Mouse (Mus musculus) limb, embryonic 13.5 days (tissue): ENCODE results near the gene Cyp2u1. TPM values are rescaled to one million over a fixed set of nuclear protein-coding genes. Genes with fewer than 3 reads are reported as not detected.
A peak's percentile ranks its signal among the peaks of the same experiment; 100 is the strongest.

ENCODE experiments used
- ATAC-seq: fragments of 200-750 bp; cut with Nextera tagmentation; 2 replicates; pipeline ENCODE4 v1.8.0; 2017; ENCODE audit warnings: low read depth, moderate number of reproducible peaks, moderate TSS enrichment; ENCODE audit not compliant: low FRiP score
- H3K27ac ChIP-seq: fragments of 300-500 bp; sonication (generic); 2 replicates; pipeline ENCODE4 v1.5.1; 2015; ENCODE audit warnings: inconsistent platforms, mild to moderate bottlenecking, moderate library complexity
- H3K27me3 ChIP-seq: fragments of 300-500 bp; sonication (generic); 2 replicates; pipeline ENCODE4 v1.6.1; 2015; ENCODE audit warnings: mild to moderate bottlenecking, inconsistent platforms
- H3K36me3 ChIP-seq: fragments of 300-500 bp; sonication (generic); 2 replicates; pipeline ENCODE4 v1.6.1; 2015; ENCODE audit warnings: inconsistent platforms, mild to moderate bottlenecking, moderate library complexity
- H3K4me1 ChIP-seq: fragments of 300-500 bp; sonication (generic); 2 replicates; pipeline ENCODE4 v1.6.1; 2015; ENCODE audit warnings: inconsistent platforms
- H3K4me2 ChIP-seq: fragments of 300-500 bp; sonication (generic); replicated peaks from 2 replicates; pipeline ENCODE4 v1.6.1; 2015; ENCODE audit warnings: inconsistent platforms, mild to moderate bottlenecking, moderate library complexity
- H3K4me3 ChIP-seq: fragments of 300-500 bp; sonication (generic); 2 replicates; pipeline ENCODE4 v1.5.1; 2015; ENCODE audit warnings: moderate library complexity, mild to moderate bottlenecking, inconsistent platforms
- H3K9ac ChIP-seq: fragments of 300-500 bp; sonication (generic); 2 replicates; pipeline ENCODE4 v1.6.1; 2015; ENCODE audit warnings: mild to moderate bottlenecking, inconsistent platforms
- H3K9me3 ChIP-seq: fragments of 300-500 bp; sonication (generic); 2 replicates; pipeline ENCODE4 v1.6.1; 2016; ENCODE audit warnings: inconsistent platforms
- WGBS: fragments of 180-500 bp; shearing (Covaris S2); methylation state at CpG from one replicate; pipeline ENCODE4 v1.1.7; 2015; 5-methylcytosine and 5-hydroxymethylcytosine counted together
- polyA plus RNA-seq: library from polyadenylated mRNA; unstranded; fragments of >200 nt; fragmentation: Nextera tagmentation; extraction: Ambion mirVana; gene quantifications from 2 replicates; pipeline ENCODE4 v1.2.1, GENCODE M21; 2015

Gene Cyp2u1
- polyA plus RNA-seq, 1 experiment from 2014 or later: 2.6 TPM

- peak overlapping the region; percentile 78 for H3K4me3 ChIP-seq
- H3K4me2 ChIP-seq: peak overlapping the region; percentile 65
- peaks cover 48% of the 10 kb centered on the region for H3K4me1 ChIP-seq
- no peak for ATAC-seq
- no peaks in the 10 kb centered on the region for H3K27me3 ChIP-seq
- H3K9me3 ChIP-seq: no peaks in the 10 kb centered on the region
- 0 out of 2 replicates have a peak overlapping the region, but pooled peaks have one; percentile 1 for H3K9ac ChIP-seq
- H3K27ac ChIP-seq: no peak overlapping the region
- H3K36me3 ChIP-seq: peaks cover 9% of the 10 kb centered on the region
- WGBS: 56% methylated on average over 6 of the region's 6 CpGs
These were observed 32.6 kb downstream of the Cyp2u1 start for GRCm38 (mm10) chr3:131270381-131270780.

DNA sequence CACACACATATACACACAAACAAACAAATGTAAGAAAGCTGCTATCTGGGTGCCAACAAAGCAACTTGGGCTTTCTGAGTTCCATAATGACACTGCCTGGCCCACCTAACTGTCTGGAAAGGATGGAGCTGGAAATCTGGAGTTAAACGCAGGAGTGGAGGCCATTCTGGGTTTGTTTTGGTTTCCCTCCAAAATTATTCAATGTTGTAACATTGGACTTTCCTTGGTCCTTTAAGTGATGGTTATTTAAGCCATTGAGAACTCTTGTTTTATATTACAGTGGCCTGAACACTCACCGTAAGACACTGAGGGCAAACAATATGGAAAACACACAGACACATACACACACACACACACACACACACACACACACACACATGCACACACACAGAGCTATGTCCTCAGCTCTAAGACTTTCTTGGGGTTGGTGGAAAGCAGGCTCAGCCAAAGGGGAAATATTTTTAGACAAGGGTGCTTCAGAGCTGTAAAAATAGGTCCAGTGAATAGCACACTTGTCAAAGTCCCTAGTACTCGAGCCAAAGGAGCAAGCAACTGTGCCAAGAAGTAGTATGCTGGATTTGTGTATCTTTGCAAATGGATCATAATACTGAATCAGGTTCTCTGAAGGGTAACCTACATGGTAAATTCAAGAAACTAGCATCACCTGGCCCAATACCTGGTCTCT lies 36.5 kb downstream of the Cyp2u1 start:
- Histone ChIP-seq H3K27ac (no peak overlapping the region), H3K4me2 (no peak overlapping the region), H3K27me3 (no peaks in the 10 kb centered on the region), H3K4me3 (no peak overlapping the region), H3K4me1 (peaks cover 38% of the 10 kb centered on the region), H3K9me3 (peaks cover 3% of the 10 kb centered on the region), H3K36me3 (peaks cover 44% of the 10 kb centered on the region), H3K9ac (no peak overlapping the region)
- ATAC-seq: no peak
- WGBS: 80% methylated on average over 3 of the region's 3 CpGs

DNA sequence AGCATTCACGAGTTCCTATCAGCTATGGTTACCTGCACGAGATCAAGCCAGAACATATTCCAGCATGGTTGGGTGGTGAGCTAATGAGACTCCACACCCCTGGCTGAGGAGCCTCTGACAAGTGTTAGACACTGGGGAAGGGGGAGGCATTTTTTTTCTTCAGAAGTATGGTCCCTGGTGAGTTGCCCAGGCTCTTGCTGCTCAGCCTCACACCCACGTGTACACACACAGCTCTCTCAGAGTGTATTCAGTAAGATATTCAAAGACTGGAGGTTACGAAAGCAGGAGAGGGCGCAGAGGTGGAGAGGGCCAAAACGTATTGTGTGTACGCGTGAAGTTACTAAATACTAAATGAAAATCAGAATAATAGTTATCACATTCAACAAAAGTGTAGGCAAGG lies 37.5 kb downstream of the Cyp2u1 start:
- ATAC-seq: no peak
- Histone ChIP-seq H3K4me1 (peaks cover 30% of the 10 kb centered on the region), H3K9me3 (peaks cover 13% of the 10 kb centered on the region), H3K27me3 (no peaks in the 10 kb centered on the region), H3K36me3 (peaks cover 52% of the 10 kb centered on the region), H3K4me3 (no peak overlapping the region), H3K27ac (no peak overlapping the region), H3K9ac (no peak overlapping the region), H3K4me2 (no peak overlapping the region)
- 87% methylated on average over 8 of the region's 8 CpGs for WGBS

DNA sequence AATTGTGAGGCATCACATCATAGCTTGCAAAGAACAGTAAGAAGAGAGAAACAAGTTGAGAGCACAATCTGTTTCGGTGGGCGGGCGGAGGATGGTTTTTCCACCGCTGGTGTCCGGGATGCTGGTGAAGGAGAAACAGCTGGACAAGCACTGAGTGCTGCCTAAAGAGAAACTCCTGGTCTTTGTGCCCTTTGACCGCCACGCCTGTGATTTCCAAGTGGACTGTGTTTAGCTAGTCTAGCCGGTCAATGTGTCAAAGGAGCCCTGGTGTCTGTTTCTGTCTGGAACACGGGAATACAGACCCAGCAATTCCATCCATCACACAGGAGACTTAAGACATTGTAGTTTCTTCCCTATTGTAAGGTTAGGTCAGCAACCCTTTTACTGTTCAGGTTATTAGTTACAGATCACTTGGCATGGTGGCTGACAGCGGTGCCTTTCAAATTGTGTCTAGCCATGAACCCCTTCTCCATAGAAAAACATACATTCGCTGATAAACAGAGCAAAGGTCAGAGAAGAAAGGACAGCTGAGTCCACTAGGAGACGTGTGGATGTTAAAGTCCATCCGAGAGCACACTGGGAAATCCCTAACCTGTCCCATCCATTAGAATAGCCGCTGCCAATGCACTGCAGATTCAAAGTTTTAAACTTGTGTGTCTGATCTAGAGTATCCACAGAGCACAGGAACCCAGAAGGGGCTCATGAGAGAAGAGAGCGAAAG lies 39.1 kb downstream of the Cyp2u1 start:
- no peak overlapping the region for H3K4me2 ChIP-seq
- no peak overlapping the region for H3K4me3 ChIP-seq
- peaks cover 15% of the 10 kb centered on the region for H3K9me3 ChIP-seq
- WGBS: 89% methylated on average over 15 of the region's 15 CpGs
- H3K36me3 ChIP-seq: peaks cover 52% of the 10 kb centered on the region
- H3K9ac ChIP-seq: no peak overlapping the region
- peaks cover 16% of the 10 kb centered on the region; the same call in 1 of the 2 replicates for H3K4me1 ChIP-seq
- no peak for ATAC-seq
- no peaks in the 10 kb centered on the region for H3K27me3 ChIP-seq
- no peak overlapping the region for H3K27ac ChIP-seq

GRCm38 (mm10) chr3:131260418-131260817 lies 42.6 kb downstream of the Cyp2u1 start:
- WGBS: 98% methylated on average over 6 of the region's 6 CpGs

DNA sequence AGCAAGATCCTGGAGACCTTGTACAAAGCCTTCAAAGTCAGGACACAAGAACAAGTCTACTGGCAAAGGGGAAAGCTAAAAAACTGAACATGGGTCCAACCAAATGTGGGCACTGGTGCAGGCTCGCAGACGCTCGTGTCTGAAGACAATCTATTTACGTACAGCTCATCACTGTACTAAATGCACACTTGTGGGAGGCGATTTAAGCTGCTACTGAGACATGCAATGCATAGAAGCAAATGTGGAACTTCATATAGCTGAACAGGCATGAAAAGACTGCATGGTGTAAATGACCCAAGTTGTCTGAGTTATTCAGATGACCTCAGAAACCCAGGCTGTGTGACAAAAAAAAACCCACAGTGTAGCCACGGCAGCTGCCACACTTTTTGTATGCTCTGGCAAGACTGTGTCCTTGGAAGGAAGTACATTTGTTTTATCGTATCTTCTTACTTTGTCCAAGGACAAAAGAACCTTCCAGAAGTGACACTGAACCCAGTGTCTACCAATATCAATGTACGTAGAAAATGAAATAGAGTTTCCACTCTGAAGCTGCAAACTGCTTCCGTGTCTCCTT lies 43.5 kb downstream of the Cyp2u1 start:
- H3K4me3 ChIP-seq: no peak overlapping the region
- H3K9ac ChIP-seq: no peak overlapping the region
- 87% methylated on average over 9 of the region's 9 CpGs for WGBS

More at GRCm38 (mm10) chr3:131260418-131260817, 42.6 kb downstream of the Cyp2u1 start:
- H3K4me3 ChIP-seq: no peak overlapping the region
- no peak for ATAC-seq
- peaks cover 15% of the 10 kb centered on the region for H3K9me3 ChIP-seq
- H3K4me1 ChIP-seq: 0 out of 2 replicates have a peak, but pooled peaks cover 3% of the 10 kb centered on the region
- H3K9ac ChIP-seq: no peak overlapping the region
- no peaks in the 10 kb centered on the region for H3K27me3 ChIP-seq
- no peak overlapping the region for H3K27ac ChIP-seq
- peaks cover 46% of the 10 kb centered on the region for H3K36me3 ChIP-seq
- H3K4me2 ChIP-seq: no peak overlapping the region

DNA sequence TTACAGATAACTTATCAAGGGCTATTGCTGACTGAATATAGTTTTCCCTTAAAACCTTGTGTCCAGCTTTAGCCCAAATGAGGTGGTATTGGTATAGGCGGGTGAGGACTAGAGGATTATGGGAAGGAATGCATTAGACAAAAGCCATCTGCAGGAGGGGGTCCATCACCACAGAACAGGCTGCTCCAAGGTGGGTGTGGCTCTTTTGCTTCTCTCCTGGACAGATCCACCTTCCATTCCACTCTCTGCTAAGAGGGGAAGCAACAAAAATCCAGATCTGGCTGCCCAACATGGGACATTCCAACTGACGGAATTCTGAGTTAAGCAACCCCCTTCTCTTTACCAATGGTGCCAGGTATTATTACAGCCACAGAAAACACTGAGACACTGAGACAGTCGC lies 44.1 kb downstream of the Cyp2u1 start:
- 86% methylated on average over 3 of the region's 3 CpGs for WGBS
- H3K36me3 ChIP-seq: peaks cover 35% of the 10 kb centered on the region
- H3K9me3 ChIP-seq: peaks cover 16% of the 10 kb centered on the region
- H3K4me2 ChIP-seq: no peak overlapping the region
- H3K9ac ChIP-seq: no peak overlapping the region
- H3K4me3 ChIP-seq: no peak overlapping the region
- no peaks in the 10 kb centered on the region for H3K27me3 ChIP-seq
- no peak for ATAC-seq
- H3K27ac ChIP-seq: no peak overlapping the region
- 0 out of 2 replicates have a peak, but pooled peaks cover 3% of the 10 kb centered on the region for H3K4me1 ChIP-seq

More for the DNA sequence above, 43.5 kb downstream of the Cyp2u1 start:
- H3K9me3 ChIP-seq: peaks cover 15% of the 10 kb centered on the region
- no peak for ATAC-seq
- no peaks in the 10 kb centered on the region for H3K27me3 ChIP-seq
- H3K4me2 ChIP-seq: no peak overlapping the region
- H3K27ac ChIP-seq: no peak overlapping the region
- peaks cover 37% of the 10 kb centered on the region for H3K36me3 ChIP-seq
- H3K4me1 ChIP-seq: 0 out of 2 replicates have a peak, but pooled peaks cover 3% of the 10 kb centered on the region

- H3K36me3 ChIP-seq: peaks cover 14% of the 10 kb centered on the region
- H3K27me3 ChIP-seq: no peaks in the 10 kb centered on the region
- H3K9me3 ChIP-seq: peaks cover 8% of the 10 kb centered on the region; the same call in 1 of the 2 replicates
- no peak for ATAC-seq
- H3K4me3 ChIP-seq: no peak overlapping the region
- no peak overlapping the region for H3K4me2 ChIP-seq
- no peak overlapping the region for H3K27ac ChIP-seq
- H3K4me1 ChIP-seq: 0 out of 2 replicates have a peak, but pooled peaks cover 3% of the 10 kb centered on the region
- 96% methylated on average over 3 of the region's 3 CpGs for WGBS
- H3K9ac ChIP-seq: no peak overlapping the region
These were observed 47.5 kb downstream of the Cyp2u1 start for GRCm38 (mm10) chr3:131255399-131255981.

DNA sequence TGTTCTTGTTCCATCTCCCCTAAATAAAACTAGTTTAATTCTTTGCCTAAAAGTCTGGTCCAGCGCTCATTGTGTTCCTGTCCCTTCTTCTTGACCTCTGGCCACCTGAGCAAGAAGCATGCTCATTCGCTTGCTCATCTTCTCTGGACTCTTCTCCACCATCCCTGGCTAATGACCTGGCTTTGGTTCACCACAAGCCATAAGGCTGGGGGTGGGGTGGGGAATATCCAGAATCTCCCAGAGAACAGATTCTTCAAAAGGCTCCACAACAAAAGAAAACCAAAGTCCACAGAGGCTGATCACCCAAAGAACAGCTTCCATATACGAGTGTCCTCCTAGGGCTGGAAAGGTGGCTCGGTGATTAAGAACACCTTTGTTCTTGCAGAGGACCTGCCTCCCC lies 48.0 kb downstream of the Cyp2u1 start:
- Histone ChIP-seq H3K27ac (no peak overlapping the region), H3K4me3 (no peak overlapping the region), H3K9me3 (peaks cover 6% of the 10 kb centered on the region; the same call in 1 of the 2 replicates), H3K9ac (no peak overlapping the region), H3K36me3 (peaks cover 14% of the 10 kb centered on the region), H3K4me1 (0 out of 2 replicates have a peak, but pooled peaks cover 3% of the 10 kb centered on the region), H3K27me3 (no peaks in the 10 kb centered on the region), H3K4me2 (no peak overlapping the region)
- WGBS: 95% methylated on average over 4 of the region's 4 CpGs
- no peak for ATAC-seq

- Histone ChIP-seq H3K9ac (no peak overlapping the region), H3K4me3 (no peak overlapping the region), H3K4me1 (0 out of 2 replicates have a peak, but pooled peaks cover 1% of the 10 kb centered on the region), H3K27ac (no peak overlapping the region), H3K36me3 (peaks cover 46% of the 10 kb centered on the region), H3K9me3 (peaks cover 6% of the 10 kb centered on the region; the same call in 1 of the 2 replicates), H3K27me3 (no peaks in the 10 kb centered on the region), H3K4me2 (no peak overlapping the region)
- 92% methylated on average over 7 of the region's 7 CpGs for WGBS
- no peak for ATAC-seq
These were observed 51.4 kb downstream of the Cyp2u1 start for GRCm38 (mm10) chr3:131251601-131252000.

- Histone ChIP-seq H3K27me3 (no peaks in the 10 kb centered on the region), H3K9me3 (peaks cover 6% of the 10 kb centered on the region; the same call in 1 of the 2 replicates), H3K4me2 (no peak overlapping the region), H3K4me3 (no peak overlapping the region), H3K27ac (no peak overlapping the region), H3K4me1 (no peaks in the 10 kb centered on the region), H3K9ac (no peak overlapping the region), H3K36me3 (peaks cover 48% of the 10 kb centered on the region)
- ATAC-seq: no peak
- WGBS: 85% methylated on average over 13 of the region's 13 CpGs
These were observed 52.0 kb downstream of the Cyp2u1 start for GRCm38 (mm10) chr3:131250978-131251377.

DNA sequence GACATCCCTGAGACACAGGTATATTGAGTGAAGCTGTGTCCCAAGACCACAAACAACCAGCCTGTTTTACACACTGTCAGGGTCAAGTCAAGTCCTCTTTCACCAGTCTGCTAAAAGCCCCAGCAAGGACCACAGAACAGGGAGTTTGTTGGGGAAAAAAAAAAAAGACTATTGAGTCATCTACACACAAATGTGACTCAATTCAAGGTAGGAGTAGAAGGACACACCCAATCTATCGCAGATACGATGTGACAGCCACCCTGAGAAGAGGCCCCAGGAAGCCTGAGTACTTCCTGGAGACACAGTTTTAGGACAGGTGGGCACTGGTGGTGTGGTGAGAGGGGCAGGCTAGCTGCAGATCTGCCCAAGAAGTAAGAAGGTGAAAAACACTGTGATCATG lies 52.7 kb downstream of the Cyp2u1 start:
- no peak for ATAC-seq
- peaks cover 6% of the 10 kb centered on the region; the same call in 1 of the 2 replicates for H3K9me3 ChIP-seq
- WGBS: 73% methylated on average over 2 of the region's 2 CpGs
- H3K27ac ChIP-seq: no peak overlapping the region
- no peak overlapping the region for H3K9ac ChIP-seq
- peaks cover 3% of the 10 kb centered on the region; the same call in 1 of the 2 replicates for H3K4me1 ChIP-seq
- H3K4me3 ChIP-seq: no peak overlapping the region
- peaks cover 48% of the 10 kb centered on the region for H3K36me3 ChIP-seq
- H3K27me3 ChIP-seq: no peaks in the 10 kb centered on the region
- no peak overlapping the region for H3K4me2 ChIP-seq
